Mouse (Mus musculus): ENCODE results near the gene Zfp273.
"Not testable (repeated sequence)": the region's sequence is repeated elsewhere in the genome, so short reads cannot be mapped to it uniquely, and the experiment has no call there.

Gene Zfp273

DNA sequence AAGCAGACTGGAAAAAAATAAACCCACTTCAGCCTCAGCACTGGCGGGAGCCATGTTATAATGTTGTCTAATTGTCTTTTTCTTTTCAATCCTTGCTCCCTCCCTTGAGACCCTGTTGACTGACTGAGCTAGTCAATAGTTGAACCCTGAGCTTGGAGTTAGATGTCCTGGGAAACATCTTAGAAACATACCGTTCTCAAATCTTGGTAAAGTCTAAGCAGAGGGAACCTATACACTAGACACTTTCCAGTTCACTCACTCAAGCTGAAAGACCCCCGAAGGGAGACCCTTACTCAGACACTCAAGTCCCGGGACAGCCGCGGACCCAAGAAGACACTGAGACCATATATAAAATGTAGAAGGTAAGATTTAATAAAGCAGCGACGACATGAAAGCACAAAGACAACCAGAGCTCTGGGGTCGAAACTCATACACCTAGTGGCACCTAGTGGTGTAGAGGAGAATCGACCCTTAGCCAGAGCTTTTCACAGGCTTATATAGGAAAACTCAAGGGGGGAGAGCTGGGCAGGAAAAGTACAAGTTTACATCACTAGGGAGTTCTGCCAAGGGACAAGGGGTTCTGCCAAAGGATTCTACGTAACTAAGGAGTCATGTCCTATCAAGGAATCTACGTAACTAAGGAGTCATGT is 62.6 kb downstream of the Zfp273 start:
- DNase-seq: not testable (repeated sequence)
